Mouse (Mus musculus) thymus, adult 2 months (tissue): ENCODE data around the gene D10Jhu81e.

Experiments used
- CTCF ChIP-seq: fragments of 200-500 bp; IDR thresholded peaks from 2 replicates; pipeline ENCODE4 v1.5.1; 2012; ENCODE audit warnings: mild to moderate bottlenecking, control low read depth, low read length, moderate library complexity, borderline replicate concordance; ENCODE audit not compliant: control insufficient read depth, poor library complexity, insufficient read depth; ENCODE audit errors: extremely low read depth
- POLR2A ChIP-seq: fragments of 200-500 bp; IDR thresholded peaks from 2 replicates; pipeline ENCODE4 v1.6.1; 2012; ENCODE audit warnings: mild to moderate bottlenecking, low read length, control low read depth, moderate library complexity; ENCODE audit not compliant: control insufficient read depth, poor library complexity, insufficient read depth; ENCODE audit errors: extremely low read depth

DNA sequence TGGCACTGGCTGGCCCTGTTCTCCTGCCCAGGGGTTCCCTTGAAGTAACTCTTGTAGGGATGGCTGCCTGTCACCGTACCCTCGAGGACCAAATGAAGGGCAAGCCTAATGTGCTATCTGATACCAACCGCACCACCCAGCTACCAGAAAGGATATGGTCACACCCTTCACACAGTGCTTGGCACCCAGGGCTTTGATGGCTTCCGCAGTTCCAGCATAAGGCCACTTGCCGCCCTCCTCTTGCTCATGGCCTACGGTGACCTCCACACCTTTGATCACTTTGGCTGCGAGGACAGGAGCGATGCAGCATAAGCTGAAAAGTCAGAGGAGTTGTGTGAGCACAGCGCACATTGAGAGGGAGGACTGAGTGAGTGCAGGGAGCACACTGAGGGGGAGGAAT, 6.3 kb downstream of the D10Jhu81e start:
- no peak for TF ChIP-seq POLR2A
- TF ChIP-seq CTCF = no peak
